Mouse (Mus musculus) spleen, adult 2 months (tissue): ENCODE data around the gene Tbc1d2b.
A peak's percentile ranks its signal among the peaks of the same experiment; 100 is the strongest.

Experiments used
- CTCF ChIP-seq: fragments of 200-500 bp; IDR thresholded peaks from 2 replicates; pipeline ENCODE4 v1.5.1; 2011; ENCODE audit warnings: mild to moderate bottlenecking, inconsistent platforms; ENCODE audit not compliant: insufficient read depth, insufficient read length, insufficient replicate concordance; ENCODE audit errors: extremely low read depth
- POLR2A ChIP-seq: fragments of 200-500 bp; IDR thresholded peaks from 2 replicates; pipeline ENCODE4 v1.6.1; 2011; ENCODE audit warnings: low read depth, low read length, inconsistent platforms

DNA sequence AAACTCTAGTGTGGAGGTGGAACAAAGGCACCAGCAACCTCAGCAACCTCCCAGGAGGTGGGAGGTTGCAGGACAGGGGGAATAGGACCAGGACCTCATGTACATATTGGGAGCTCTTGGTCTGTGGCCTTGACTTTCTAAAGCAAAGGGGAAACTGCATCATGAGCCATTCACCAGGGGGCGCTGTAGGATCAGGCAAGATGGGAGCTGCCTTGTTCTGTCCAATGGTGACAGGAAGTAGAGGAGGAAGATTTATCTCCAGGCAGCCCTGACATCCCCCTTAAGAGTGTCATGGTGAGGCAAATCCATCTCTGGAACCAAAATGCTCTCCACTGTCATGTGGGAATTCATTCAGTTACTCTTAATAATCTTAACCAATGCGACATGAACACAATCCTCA is 64.1 kb downstream of the Tbc1d2b start:
- TF ChIP-seq CTCF: peak; percentile 84; the same call in 1 of the 2 replicates
- TF ChIP-seq POLR2A: no peak
